Mouse (Mus musculus) heart, embryonic 13.5 days (tissue): ENCODE measurements around the gene Smo. TPM values are rescaled to one million over a fixed set of nuclear protein-coding genes. Genes with fewer than 3 reads are reported as not detected.

Experiments used
- ATAC-seq: fragments of 200-750 bp; cut with Nextera tagmentation; 2 replicates; pipeline ENCODE4 v1.8.0; 2017; ENCODE audit warnings: moderate TSS enrichment; ENCODE audit not compliant: insufficient number of reproducible peaks, low FRiP score, low TSS enrichment; ENCODE audit errors: extremely low read depth
- H3K27ac ChIP-seq: fragments of 300-500 bp; sonication (generic); replicated peaks from 2 replicates; pipeline ENCODE4 v1.5.1; 2015; ENCODE audit warnings: moderate library complexity, mild to moderate bottlenecking, inconsistent platforms
- H3K27me3 ChIP-seq: fragments of 300-500 bp; sonication (generic); replicated peaks from 2 replicates; pipeline ENCODE4 v1.6.1; 2015; ENCODE audit warnings: mild to moderate bottlenecking, inconsistent platforms
- H3K36me3 ChIP-seq: fragments of 300-500 bp; sonication (generic); 2 replicates; pipeline ENCODE4 v1.6.1; 2015; ENCODE audit warnings: mild to moderate bottlenecking, inconsistent platforms
- H3K4me1 ChIP-seq: fragments of 300-500 bp; sonication (generic); 2 replicates; pipeline ENCODE4 v1.6.1; 2015; ENCODE audit warnings: inconsistent platforms
- H3K4me2 ChIP-seq: fragments of 300-500 bp; sonication (generic); 2 replicates; pipeline ENCODE4 v1.6.1; 2015; ENCODE audit warnings: inconsistent platforms, mild to moderate bottlenecking, moderate library complexity
- H3K4me3 ChIP-seq: fragments of 300-500 bp; sonication (generic); 2 replicates; pipeline ENCODE4 v1.5.1; 2015; ENCODE audit warnings: moderate library complexity, mild to moderate bottlenecking, inconsistent platforms
- H3K9ac ChIP-seq: fragments of 300-500 bp; sonication (generic); 2 replicates; pipeline ENCODE4 v1.6.1; 2015; ENCODE audit warnings: inconsistent platforms, mild to moderate bottlenecking, moderate library complexity
- H3K9me3 ChIP-seq: fragments of 300-500 bp; sonication (generic); 2 replicates; pipeline ENCODE4 v1.6.1; 2016; ENCODE audit warnings: inconsistent platforms
- WGBS: fragments of 180-500 bp; shearing (Covaris S2); methylation state at CpG from one replicate; pipeline ENCODE4 v1.1.7; 2015; ENCODE audit warnings: mixed read lengths; 5-methylcytosine and 5-hydroxymethylcytosine counted together
- polyA plus RNA-seq: library from polyadenylated mRNA; unstranded; fragments of >200 nt; fragmentation: Nextera tagmentation; extraction: Ambion mirVana; gene quantifications from 2 replicates; pipeline ENCODE4 v1.2.1, GENCODE M21; 2015

The Smo gene
- polyA plus RNA-seq, 1 experiment from 2014 or later, result 16.4 TPM

- Histone ChIP-seq H3K27ac (no peak overlapping the region), H3K4me3 (no peak overlapping the region), H3K27me3 (no peaks in the 10 kb centered on the region), H3K4me1 (no peaks in the 10 kb centered on the region), H3K4me2 (no peak overlapping the region), H3K36me3 (peaks cover 58% of the 10 kb centered on the region), H3K9ac (no peak overlapping the region), H3K9me3 (no peaks in the 10 kb centered on the region)
- WGBS, result 85% methylated on average over 4 of the region's 4 CpGs
- no peak for ATAC-seq
Observed at GRCm38 (mm10) chr6:29761282-29761681, 26.0 kb downstream of the Smo start.

GRCm38 (mm10) chr6:29762524-29762923 lies 27.2 kb downstream of the Smo start:
- no peaks in the 10 kb centered on the region for H3K4me1 ChIP-seq

GRCm38 (mm10) chr6:29766874-29767273 lies 31.6 kb downstream of the Smo start:
- Histone ChIP-seq H3K4me2 (no peak overlapping the region), H3K9ac (no peak overlapping the region), H3K9me3 (no peaks in the 10 kb centered on the region), H3K27ac (no peak overlapping the region), H3K27me3 (no peaks in the 10 kb centered on the region), H3K36me3 (peaks cover 10% of the 10 kb centered on the region; the same call in 1 of the 2 replicates), H3K4me3 (no peak overlapping the region), H3K4me1 (peaks cover 14% of the 10 kb centered on the region)
- ATAC-seq, result no peak
- WGBS, result 81% methylated on average over 2 of the region's 2 CpGs

More at GRCm38 (mm10) chr6:29762524-29762923, 27.2 kb downstream of the Smo start:
- Histone ChIP-seq H3K27ac (no peak overlapping the region), H3K27me3 (no peaks in the 10 kb centered on the region), H3K9me3 (no peaks in the 10 kb centered on the region), H3K4me3 (no peak overlapping the region), H3K9ac (no peak overlapping the region), H3K36me3 (peaks cover 46% of the 10 kb centered on the region), H3K4me2 (no peak overlapping the region)
- WGBS, result 70% methylated on average over 4 of the region's 4 CpGs
- ATAC-seq, result no peak

GRCm38 (mm10) chr6:29767813-29768660 lies 32.7 kb downstream of the Smo start, which contains the start of gene Ahcyl2:
Gene Ahcyl2, plus strand, starts transcription at chr6:29768011.
- H3K9me3 ChIP-seq, result no peaks in the 10 kb centered on the region
- no peaks in the 10 kb centered on the region for H3K27me3 ChIP-seq
- H3K4me2 ChIP-seq, result peak within 1 kb of the TSS; percentile 74
- under 1% methylated on average over 48 of the region's 61 CpGs for WGBS
- H3K36me3 ChIP-seq, result no peaks in the 10 kb centered on the region
- peaks cover 18% of the 10 kb centered on the region for H3K4me1 ChIP-seq
- ATAC-seq, result peak; percentile 95
- H3K27ac ChIP-seq, result peak within 1 kb of the TSS; percentile 93
- peak within 1 kb of the TSS; percentile 68 for H3K4me3 ChIP-seq
- peak within 1 kb of the TSS; percentile 87 for H3K9ac ChIP-seq

- H3K4me2 ChIP-seq, result peak overlapping the region; percentile 74
- H3K27ac ChIP-seq, result peak overlapping the region; percentile 93
- peaks cover 18% of the 10 kb centered on the region for H3K4me1 ChIP-seq
- H3K36me3 ChIP-seq, result no peaks in the 10 kb centered on the region
- H3K27me3 ChIP-seq, result no peaks in the 10 kb centered on the region
- peak overlapping the region; percentile 68 for H3K4me3 ChIP-seq
- peak; percentile 32 for ATAC-seq
- H3K9ac ChIP-seq, result peak overlapping the region; percentile 87
- no peaks in the 10 kb centered on the region for H3K9me3 ChIP-seq
- under 1% methylated on average over 50 of the region's 50 CpGs for WGBS
Observed at GRCm38 (mm10) chr6:29768791-29769441, 33.6 kb downstream of the Smo start.

GRCm38 (mm10) chr6:29770672-29771321 lies 35.5 kb downstream of the Smo start:
- Histone ChIP-seq H3K27ac (no peak overlapping the region), H3K9ac (no peak overlapping the region), H3K4me1 (peaks cover 20% of the 10 kb centered on the region), H3K4me3 (no peak overlapping the region), H3K36me3 (no peaks in the 10 kb centered on the region), H3K27me3 (no peaks in the 10 kb centered on the region), H3K4me2 (no peak overlapping the region), H3K9me3 (no peaks in the 10 kb centered on the region)
- 68% methylated on average over 2 of the region's 2 CpGs for WGBS
- no peak for ATAC-seq

GRCm38 (mm10) chr6:29772236-29772635 lies 36.9 kb downstream of the Smo start:
- 85% methylated on average over 3 of the region's 3 CpGs for WGBS
- H3K4me1 ChIP-seq, result peaks cover 29% of the 10 kb centered on the region
- no peak overlapping the region for H3K4me3 ChIP-seq
- no peak for ATAC-seq
- H3K4me2 ChIP-seq, result no peak overlapping the region
- H3K9ac ChIP-seq, result no peak overlapping the region
- no peaks in the 10 kb centered on the region for H3K36me3 ChIP-seq
- no peaks in the 10 kb centered on the region for H3K27me3 ChIP-seq
- H3K9me3 ChIP-seq, result no peaks in the 10 kb centered on the region
- H3K27ac ChIP-seq, result no peak overlapping the region

- Histone ChIP-seq H3K27me3 (no peaks in the 10 kb centered on the region), H3K27ac (no peak overlapping the region), H3K9ac (no peak overlapping the region), H3K4me2 (no peak overlapping the region), H3K9me3 (no peaks in the 10 kb centered on the region), H3K36me3 (no peaks in the 10 kb centered on the region), H3K4me1 (peaks cover 29% of the 10 kb centered on the region), H3K4me3 (no peak overlapping the region)
- no peak for ATAC-seq
- WGBS, result 83% methylated on average over 1 of the region's 1 CpGs
Observed at GRCm38 (mm10) chr6:29774161-29774560, 38.9 kb downstream of the Smo start.

- ATAC-seq, result no peak
- no peaks in the 10 kb centered on the region for H3K27me3 ChIP-seq
- no peak overlapping the region for H3K4me3 ChIP-seq
- no peak overlapping the region for H3K9ac ChIP-seq
- 81% methylated on average over 1 of the region's 1 CpGs for whole genome bisulfite sequencing
- H3K4me1 ChIP-seq, result peaks cover 19% of the 10 kb centered on the region
- no peak overlapping the region for H3K4me2 ChIP-seq
- H3K27ac ChIP-seq, result no peak overlapping the region
- no peaks in the 10 kb centered on the region for H3K36me3 ChIP-seq
- H3K9me3 ChIP-seq, result no peaks in the 10 kb centered on the region
Observed at GRCm38 (mm10) chr6:29775609-29776008, 40.3 kb downstream of the Smo start.

GRCm38 (mm10) chr6:29776542-29777237 lies 41.4 kb downstream of the Smo start:
- no peaks in the 10 kb centered on the region for H3K9me3 ChIP-seq
- 63% methylated on average over 4 of the region's 4 CpGs for WGBS
- ATAC-seq, result no peak

GRCm38 (mm10) chr6:29777238-29777555 lies 41.9 kb downstream of the Smo start:
- no peaks in the 10 kb centered on the region for H3K36me3 ChIP-seq
- peaks cover 14% of the 10 kb centered on the region; the same call in 1 of the 2 replicates for H3K4me1 ChIP-seq
- H3K27ac ChIP-seq, result no peak overlapping the region
- WGBS, result 80% methylated on average over 3 of the region's 3 CpGs
- no peaks in the 10 kb centered on the region for H3K27me3 ChIP-seq
- ATAC-seq, result no peak
- no peak overlapping the region for H3K4me3 ChIP-seq
- no peak overlapping the region for H3K4me2 ChIP-seq
- no peaks in the 10 kb centered on the region for H3K9me3 ChIP-seq
- H3K9ac ChIP-seq, result no peak overlapping the region

More at GRCm38 (mm10) chr6:29776542-29777237, 41.4 kb downstream of the Smo start:
- Histone ChIP-seq H3K4me2 (no peak overlapping the region), H3K27ac (no peak overlapping the region), H3K4me1 (peaks cover 16% of the 10 kb centered on the region; the same call in 1 of the 2 replicates), H3K4me3 (no peak overlapping the region), H3K9ac (no peak overlapping the region), H3K36me3 (no peaks in the 10 kb centered on the region), H3K27me3 (no peaks in the 10 kb centered on the region)
